Mouse (Mus musculus) heart, embryonic 15.5 days (tissue): ENCODE measurements around the gene Usp2. TPM values are rescaled to one million over a fixed set of nuclear protein-coding genes. Genes with fewer than 3 reads are reported as not detected.
A peak's percentile ranks its signal among the peaks of the same experiment; 100 is the strongest.
"Not testable (repeated sequence)": the region's sequence is repeated elsewhere in the genome, so short reads cannot be mapped to it uniquely, and the experiment has no call there.

ENCODE experiments used
- ATAC-seq: fragments of 200-750 bp; cut with Nextera tagmentation; replicated peaks from 2 replicates; pipeline ENCODE4 v1.8.0; 2017; ENCODE audit warnings: low read depth, moderate TSS enrichment; ENCODE audit not compliant: insufficient number of reproducible peaks, insufficient read depth, low FRiP score
- H3K27ac ChIP-seq: fragments of 300-500 bp; sonication (generic); 2 replicates; pipeline ENCODE4 v1.5.1; 2015; ENCODE audit warnings: mild to moderate bottlenecking, inconsistent platforms
- H3K27me3 ChIP-seq: fragments of 300-500 bp; sonication (generic); 2 replicates; pipeline ENCODE4 v1.6.1; 2015; ENCODE audit warnings: inconsistent platforms
- H3K36me3 ChIP-seq: fragments of 300-500 bp; sonication (generic); 2 replicates; pipeline ENCODE4 v1.6.1; 2015; ENCODE audit warnings: mild to moderate bottlenecking, inconsistent platforms
- H3K4me1 ChIP-seq: fragments of 300-500 bp; sonication (generic); replicated peaks from 2 replicates; pipeline ENCODE4 v1.6.1; 2015; ENCODE audit warnings: inconsistent platforms
- H3K4me2 ChIP-seq: fragments of 300-500 bp; sonication (generic); 2 replicates; pipeline ENCODE4 v1.6.1; 2015; ENCODE audit warnings: inconsistent platforms, mild to moderate bottlenecking, moderate library complexity
- H3K4me3 ChIP-seq: fragments of 300-500 bp; sonication (generic); 2 replicates; pipeline ENCODE4 v1.5.1; 2015; ENCODE audit warnings: mild to moderate bottlenecking, inconsistent platforms
- H3K9ac ChIP-seq: fragments of 300-500 bp; sonication (generic); 2 replicates; pipeline ENCODE4 v1.6.1; 2015; ENCODE audit warnings: mild to moderate bottlenecking, inconsistent platforms
- H3K9me3 ChIP-seq: fragments of 300-500 bp; sonication (generic); replicated peaks from 2 replicates; pipeline ENCODE4 v1.6.1; 2016; ENCODE audit warnings: inconsistent platforms
- WGBS: fragments of 180-500 bp; shearing (Covaris S2); methylation state at CpG from one replicate; pipeline ENCODE4 v1.1.7; 2015; ENCODE audit warnings: mixed read lengths; 5-methylcytosine and 5-hydroxymethylcytosine counted together
- polyA plus RNA-seq: library from polyadenylated mRNA; unstranded; fragments of >200 nt; fragmentation: Nextera tagmentation; extraction: Ambion mirVana; gene quantifications from 2 replicates; pipeline ENCODE4 v1.2.1, GENCODE M21; 2015

The Usp2 gene
- polyA plus RNA-seq, 1 experiment from 2014 or later: 74.9 TPM

- no peak overlapping the region for H3K27ac ChIP-seq
- H3K27me3 ChIP-seq: no peaks in the 10 kb centered on the region
- H3K4me2 ChIP-seq: no peak overlapping the region
- H3K9ac ChIP-seq: no peak overlapping the region
- H3K4me1 ChIP-seq: peaks cover 39% of the 10 kb centered on the region
- H3K9me3 ChIP-seq: no peaks in the 10 kb centered on the region
- no peaks in the 10 kb centered on the region for H3K36me3 ChIP-seq
- ATAC-seq: no peak
- 87% methylated on average over 7 of the region's 7 CpGs for WGBS
- H3K4me3 ChIP-seq: no peak overlapping the region
Observed at GRCm38 (mm10) chr9:44104881-44105280, 38.1 kb downstream of the Usp2 start.

GRCm38 (mm10) chr9:44105781-44106180 is 39.0 kb downstream of the Usp2 start:
- Histone ChIP-seq H3K27me3 (no peaks in the 10 kb centered on the region), H3K9ac (no peak overlapping the region), H3K27ac (no peak overlapping the region), H3K4me3 (no peak overlapping the region), H3K4me2 (no peak overlapping the region), H3K4me1 (peaks cover 46% of the 10 kb centered on the region), H3K9me3 (no peaks in the 10 kb centered on the region), H3K36me3 (no peaks in the 10 kb centered on the region)
- WGBS: 75% methylated on average over 10 of the region's 10 CpGs
- ATAC-seq: no peak

- Histone ChIP-seq H3K36me3 (no peaks in the 10 kb centered on the region), H3K4me3 (no peak overlapping the region), H3K4me1 (peaks cover 46% of the 10 kb centered on the region), H3K4me2 (no peak overlapping the region), H3K9ac (no peak overlapping the region), H3K27ac (no peak overlapping the region), H3K9me3 (no peaks in the 10 kb centered on the region), H3K27me3 (no peaks in the 10 kb centered on the region)
- 93% methylated on average over 7 of the region's 7 CpGs for WGBS
- ATAC-seq: no peak
Observed at GRCm38 (mm10) chr9:44106182-44106581, 39.4 kb downstream of the Usp2 start.

- H3K9ac ChIP-seq: no peak overlapping the region
Observed at GRCm38 (mm10) chr9:44106596-44106995, 39.8 kb downstream of the Usp2 start.

GRCm38 (mm10) chr9:44107110-44107509 is 40.3 kb downstream of the Usp2 start, which contains the start of gene C1qtnf5:
Gene C1qtnf5, plus strand, starts transcription at chr9:44107245.
- H3K9ac ChIP-seq: peak within 1 kb of the TSS; percentile 25; the same call in 1 of the 2 replicates
- no peaks in the 10 kb centered on the region for H3K27me3 ChIP-seq
- peak within 1 kb of the TSS; percentile 73 for H3K27ac ChIP-seq
- no peaks in the 10 kb centered on the region for H3K9me3 ChIP-seq
- 35% methylated on average over 8 of the region's 8 CpGs for WGBS
- peaks cover 51% of the 10 kb centered on the region for H3K4me1 ChIP-seq
- H3K4me2 ChIP-seq: peak within 1 kb of the TSS; percentile 42
- peak; percentile 70 for ATAC-seq
- peak within 1 kb of the TSS; percentile 15; the same call in 1 of the 2 replicates for H3K4me3 ChIP-seq
- no peaks in the 10 kb centered on the region for H3K36me3 ChIP-seq

More at GRCm38 (mm10) chr9:44106596-44106995, 39.8 kb downstream of the Usp2 start:
- H3K27ac ChIP-seq: peak overlapping the region; percentile 73
- no peaks in the 10 kb centered on the region for H3K9me3 ChIP-seq
- no peak for ATAC-seq
- H3K27me3 ChIP-seq: no peaks in the 10 kb centered on the region
- 77% methylated on average over 4 of the region's 4 CpGs for WGBS
- H3K4me2 ChIP-seq: peak overlapping the region; percentile 42
- peaks cover 47% of the 10 kb centered on the region for H3K4me1 ChIP-seq
- no peaks in the 10 kb centered on the region for H3K36me3 ChIP-seq
- H3K4me3 ChIP-seq: no peak overlapping the region

- H3K4me1 ChIP-seq: peaks cover 51% of the 10 kb centered on the region
- 36% methylated on average over 25 of the region's 25 CpGs for WGBS
Observed at GRCm38 (mm10) chr9:44107557-44108179, 40.8 kb downstream of the Usp2 start.

GRCm38 (mm10) chr9:44108269-44109055 is 41.6 kb downstream of the Usp2 start:
- ATAC-seq: no peak
- no peak overlapping the region; the same call in 1 of the 2 replicates for H3K4me3 ChIP-seq
- H3K9me3 ChIP-seq: no peaks in the 10 kb centered on the region
- peak overlapping the region; percentile 57; the same call in 1 of the 2 replicates for H3K4me2 ChIP-seq
- 0 out of 2 replicates have a peak overlapping the region, but pooled peaks have one; percentile 32 for H3K9ac ChIP-seq
- H3K27ac ChIP-seq: peak overlapping the region; percentile 73; the same call in 1 of the 2 replicates
- peaks cover 51% of the 10 kb centered on the region for H3K4me1 ChIP-seq
- H3K27me3 ChIP-seq: no peaks in the 10 kb centered on the region
- WGBS: 79% methylated on average over 31 of the region's 31 CpGs
- H3K36me3 ChIP-seq: no peaks in the 10 kb centered on the region

More at GRCm38 (mm10) chr9:44107557-44108179, 40.8 kb downstream of the Usp2 start:
- peak overlapping the region; percentile 73 for H3K27ac ChIP-seq
- peak overlapping the region; percentile 42 for H3K4me2 ChIP-seq
- H3K36me3 ChIP-seq: no peaks in the 10 kb centered on the region
- no peaks in the 10 kb centered on the region for H3K27me3 ChIP-seq
- peak; percentile 1; the same call in 1 of the 2 replicates for ATAC-seq
- peak overlapping the region; percentile 15; the same call in 1 of the 2 replicates for H3K4me3 ChIP-seq
- H3K9ac ChIP-seq: peak overlapping the region; percentile 25; the same call in 1 of the 2 replicates
- H3K9me3 ChIP-seq: no peaks in the 10 kb centered on the region

- H3K4me3 ChIP-seq: peak overlapping the region; percentile 22
- no peaks in the 10 kb centered on the region for H3K36me3 ChIP-seq
- WGBS: 27% methylated on average over 9 of the region's 9 CpGs
- peak overlapping the region; percentile 57 for H3K4me2 ChIP-seq
- H3K9ac ChIP-seq: peak overlapping the region; percentile 47
- no peak overlapping the region; the same call in 1 of the 2 replicates for H3K27ac ChIP-seq
- no peak for ATAC-seq
- H3K4me1 ChIP-seq: peaks cover 56% of the 10 kb centered on the region
- no peaks in the 10 kb centered on the region for H3K9me3 ChIP-seq
- no peaks in the 10 kb centered on the region for H3K27me3 ChIP-seq
Observed at GRCm38 (mm10) chr9:44109360-44110095, 42.7 kb downstream of the Usp2 start.

- ATAC-seq, H3K27me3 ChIP-seq, H3K9ac ChIP-seq, H3K36me3 ChIP-seq, H3K9me3 ChIP-seq, H3K27ac ChIP-seq: not testable (repeated sequence)
- 48% methylated on average over 10 of the region's 12 CpGs for WGBS
- peaks cover 47% of the 10 kb centered on the region for H3K4me1 ChIP-seq
- H3K4me3 ChIP-seq: peak overlapping the region; percentile 86
- H3K4me2 ChIP-seq: peak overlapping the region; percentile 66
Observed at GRCm38 (mm10) chr9:44111909-44112308, 45.1 kb downstream of the Usp2 start.

- Histone ChIP-seq H3K4me1 (peaks cover 34% of the 10 kb centered on the region), H3K9me3 (no peaks in the 10 kb centered on the region), H3K4me3 (peak within 1 kb of the TSS; percentile 86), H3K4me2 (peak within 1 kb of the TSS; percentile 66), H3K36me3 (no peaks in the 10 kb centered on the region), H3K9ac (peak within 1 kb of the TSS; percentile 86), H3K27ac (peak within 1 kb of the TSS; percentile 87), H3K27me3 (no peaks in the 10 kb centered on the region)
- ATAC-seq: peak; percentile 94
- under 1% methylated on average over 51 of the region's 51 CpGs for WGBS
Observed at GRCm38 (mm10) chr9:44113105-44113789, 46.4 kb downstream of the Usp2 start, which contains the start of the genes Gm49380 and Rnf26. Gene Gm49380, minus strand, starts transcription at chr9:44113500. Gene Rnf26, minus strand, starts transcription at chr9:44113517.
